Mouse (Mus musculus): Measurements from ENCODE around the gene Fcrl5. TPM values are rescaled to one million over a fixed set of nuclear protein-coding genes. Genes with fewer than 3 reads are reported as not detected.
A peak's percentile ranks its signal among the peaks of the same experiment; 100 is the strongest.

Gene Fcrl5
- total and polyA plus RNA-seq, 2 experiments from 2014 or later, result not detected

DNA sequence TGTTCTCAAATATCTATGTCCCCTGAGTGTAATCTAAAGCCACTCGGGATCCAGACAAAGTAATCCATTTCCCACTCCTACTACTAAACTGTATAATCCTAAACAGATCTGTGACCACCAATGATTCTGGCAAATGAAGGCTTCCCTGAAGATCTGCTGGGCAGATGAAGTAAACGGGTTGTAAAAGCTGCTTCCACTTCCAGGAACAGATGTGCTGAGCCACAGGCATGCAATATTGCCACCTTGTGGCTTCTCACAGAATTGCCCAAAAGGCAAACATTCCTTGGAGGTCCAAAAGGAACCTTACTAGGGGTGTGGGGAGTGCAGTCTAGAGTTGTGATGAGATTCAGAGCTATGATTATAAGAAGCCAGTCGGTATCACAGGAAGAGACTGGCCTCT is 63.5 kb downstream of the Fcrl5 start:
- Histone ChIP-seq H3K4me2 (ENCODE audit: low read depth) (no peak overlapping the region), H3K27me3 (ENCODE audit: insufficient read depth, low read length) (no peaks in the 10 kb centered on the region), H3K27ac (ENCODE audit: low read depth, low read length) (no peak overlapping the region), H3K9me3 (ENCODE audit: low read length) (no peaks in the 10 kb centered on the region), H3K36me3 (ENCODE audit: insufficient read depth) (no peaks in the 10 kb centered on the region), H3K4me3 (ENCODE audit: low read depth, low read length) (no peak overlapping the region), H3K4me1 (ENCODE audit: insufficient read depth) (no peaks in the 10 kb centered on the region), H3K9ac (no peak overlapping the region)
- ATAC-seq (peak; percentile 64), DNase-seq (peak; percentile 88)
- whole genome bisulfite sequencing, result 18% methylated on average over 3 of the region's 3 CpGs
- TF ChIP-seq CTCF (IDR thresholded peaks at IDR 0.05; ENCODE audit: low read depth), result peak; percentile 98

DNA sequence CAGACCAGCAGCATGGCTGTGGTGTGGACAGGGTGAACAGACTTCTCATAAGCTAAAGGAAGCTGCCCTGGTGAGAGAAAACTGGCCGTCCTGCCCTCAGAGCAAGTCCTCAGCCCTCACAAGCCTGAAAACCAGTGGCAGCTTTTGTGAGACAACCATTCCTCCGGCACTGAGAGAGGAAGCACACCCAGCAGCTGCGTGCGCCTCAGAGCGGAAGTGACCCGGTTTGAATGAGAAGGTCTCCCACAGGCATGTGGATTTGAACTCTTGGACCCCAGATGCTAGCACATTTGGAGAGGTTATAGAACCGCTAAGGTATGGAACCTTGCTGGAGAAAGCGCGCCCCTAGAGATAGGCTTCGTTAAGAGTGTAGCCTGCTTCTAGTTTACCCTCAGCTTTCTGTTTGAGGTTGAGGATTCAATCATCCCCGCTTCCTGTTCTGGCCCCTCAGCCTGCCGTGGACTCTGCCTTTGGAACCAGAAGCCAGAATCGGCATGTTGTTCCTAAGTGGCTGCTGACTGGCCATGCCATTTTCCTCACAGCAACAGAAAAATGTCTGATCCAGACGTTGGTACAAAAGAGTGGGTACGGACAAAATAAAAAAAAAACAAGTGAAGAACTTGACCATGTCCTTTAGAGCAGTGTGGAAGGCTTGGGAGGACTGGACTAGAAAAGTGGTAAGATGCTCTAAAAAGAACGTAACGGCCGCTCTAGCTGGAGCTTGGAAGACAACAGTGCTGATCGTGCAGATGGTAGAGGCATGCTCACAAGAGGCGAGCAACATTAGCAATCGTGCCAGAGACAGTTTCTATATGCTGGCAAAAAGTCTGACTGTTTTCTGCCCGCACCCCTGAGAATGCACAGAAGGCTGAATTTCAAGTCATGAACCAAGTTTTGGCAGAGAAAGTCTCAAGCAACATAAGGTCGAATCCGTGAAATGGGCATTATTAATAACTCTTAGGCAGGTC is 64.8 kb downstream of the Fcrl5 start:
- Histone ChIP-seq H3K4me1 (ENCODE audit: insufficient read depth) (no peaks in the 10 kb centered on the region), H3K4me2 (ENCODE audit: low read depth) (no peak overlapping the region), H3K36me3 (ENCODE audit: insufficient read depth) (no peaks in the 10 kb centered on the region), H3K9me3 (ENCODE audit: low read length) (no peaks in the 10 kb centered on the region), H3K27ac (ENCODE audit: low read depth, low read length) (no peak overlapping the region), H3K27me3 (ENCODE audit: insufficient read depth, low read length) (no peaks in the 10 kb centered on the region), H3K4me3 (ENCODE audit: low read depth, low read length) (no peak overlapping the region), H3K9ac (no peak overlapping the region)
- 71% methylated on average over 24 of the region's 24 CpGs for WGBS
- DNase-seq, result no peak
- TF ChIP-seq CTCF (IDR thresholded peaks at IDR 0.05; ENCODE audit: low read depth), result no peak
- ATAC-seq, result no peak

DNA sequence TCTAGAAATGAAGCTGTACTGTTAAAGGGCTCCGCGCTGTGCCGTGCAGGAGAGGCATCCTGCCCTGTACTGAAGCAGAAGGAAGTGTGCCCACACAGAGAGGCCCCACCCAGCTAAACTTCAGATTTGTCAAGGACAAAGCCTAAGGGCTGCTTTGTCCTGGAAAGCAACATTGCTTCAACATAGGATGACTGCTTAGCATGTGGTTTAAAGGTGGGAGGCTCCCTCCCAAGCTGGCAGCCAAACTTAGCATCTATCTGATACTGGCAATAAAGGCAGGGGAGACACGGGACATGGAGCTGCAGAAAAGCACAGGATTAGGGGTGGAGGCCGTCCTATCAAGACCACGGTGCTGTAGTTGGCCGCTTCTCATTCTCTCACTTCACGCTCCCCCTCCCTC is 65.6 kb downstream of the Fcrl5 start:
- 52% methylated on average over 8 of the region's 8 CpGs for WGBS
- Histone ChIP-seq H3K27ac (ENCODE audit: low read depth, low read length) (no peak overlapping the region), H3K4me2 (ENCODE audit: low read depth) (no peak overlapping the region), H3K9me3 (ENCODE audit: low read length) (no peaks in the 10 kb centered on the region), H3K4me1 (ENCODE audit: insufficient read depth) (no peaks in the 10 kb centered on the region), H3K27me3 (ENCODE audit: insufficient read depth, low read length) (no peaks in the 10 kb centered on the region), H3K9ac (no peak overlapping the region), H3K36me3 (ENCODE audit: insufficient read depth) (no peaks in the 10 kb centered on the region), H3K4me3 (ENCODE audit: low read depth, low read length) (no peak overlapping the region)
- DNase-seq, result no peak
- 0 out of 2 replicates have a peak, but pooled peaks have one; percentile 1 for ATAC-seq
- TF ChIP-seq CTCF (IDR thresholded peaks at IDR 0.05; ENCODE audit: low read depth), result no peak

DNA sequence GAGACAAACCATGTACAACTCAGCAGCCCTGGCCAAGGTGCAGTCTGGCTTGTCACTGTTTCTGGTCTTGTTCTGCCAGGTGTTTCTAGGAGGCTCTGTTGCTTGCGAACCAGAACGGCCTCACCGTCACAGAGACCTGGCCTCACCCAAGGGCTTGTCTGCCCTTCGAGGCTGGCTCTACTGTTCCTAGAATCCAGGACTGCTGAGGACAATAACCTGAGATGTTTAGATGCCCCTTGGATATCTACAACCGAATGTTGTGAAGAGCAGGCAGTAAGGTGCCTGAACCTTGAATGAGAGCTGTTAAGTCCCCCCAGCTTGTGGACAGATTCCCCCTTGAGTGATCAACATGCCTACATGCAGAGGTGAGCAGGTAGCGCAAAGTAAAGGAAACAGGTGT is 67.2 kb downstream of the Fcrl5 start:
- no peak overlapping the region for H3K27ac ChIP-seq (ENCODE audit: low read depth, low read length)
- H3K36me3 ChIP-seq (ENCODE audit: insufficient read depth), result no peaks in the 10 kb centered on the region
- TF ChIP-seq CTCF (IDR thresholded peaks at IDR 0.05; ENCODE audit: low read depth), result no peak
- no peaks in the 10 kb centered on the region for H3K4me1 ChIP-seq (ENCODE audit: insufficient read depth)
- H3K9me3 ChIP-seq (ENCODE audit: low read length), result no peaks in the 10 kb centered on the region
- no peak overlapping the region for H3K4me3 ChIP-seq (ENCODE audit: low read depth, low read length)
- H3K27me3 ChIP-seq (ENCODE audit: insufficient read depth, low read length), result no peaks in the 10 kb centered on the region
- no peak overlapping the region for H3K9ac ChIP-seq
- DNase-seq (no peak), ATAC-seq (no peak)
- WGBS, result 94% methylated on average over 6 of the region's 6 CpGs
- H3K4me2 ChIP-seq (ENCODE audit: low read depth), result no peak overlapping the region

DNA sequence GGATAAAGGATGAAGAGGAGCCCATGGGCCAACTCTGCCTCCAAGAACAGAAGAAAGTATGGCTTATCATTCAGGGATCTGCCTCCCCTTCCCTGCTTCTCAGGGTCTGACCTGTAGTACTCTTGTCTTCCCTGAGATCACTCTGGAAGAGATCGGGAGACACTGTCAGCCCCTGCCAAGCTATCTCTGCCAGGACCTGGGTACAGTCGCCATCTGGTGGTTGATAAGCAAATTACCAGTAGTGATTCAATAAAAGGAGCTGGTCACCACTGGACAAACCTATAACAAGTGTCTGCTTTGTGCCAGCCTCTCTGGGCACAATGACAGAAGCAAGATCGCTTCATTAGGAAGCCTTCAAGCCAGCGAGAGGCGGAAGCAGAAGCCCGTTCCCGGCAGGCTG is 68.8 kb downstream of the Fcrl5 start:
- no peak overlapping the region for H3K4me2 ChIP-seq (ENCODE audit: low read depth)
- no peaks in the 10 kb centered on the region for H3K9me3 ChIP-seq (ENCODE audit: low read length)
- no peak overlapping the region for H3K9ac ChIP-seq
- ATAC-seq (peak; percentile 42), DNase-seq (peak; percentile 76)
- H3K27me3 ChIP-seq (ENCODE audit: insufficient read depth, low read length), result no peaks in the 10 kb centered on the region
- H3K27ac ChIP-seq (ENCODE audit: low read depth, low read length), result no peak overlapping the region
- TF ChIP-seq CTCF (IDR thresholded peaks at IDR 0.05; ENCODE audit: low read depth), result peak; percentile 87
- 8% methylated on average over 7 of the region's 7 CpGs for WGBS
- H3K4me1 ChIP-seq (ENCODE audit: insufficient read depth), result no peaks in the 10 kb centered on the region
- H3K36me3 ChIP-seq (ENCODE audit: insufficient read depth), result no peaks in the 10 kb centered on the region
- H3K4me3 ChIP-seq (ENCODE audit: low read depth, low read length), result no peak overlapping the region

DNA sequence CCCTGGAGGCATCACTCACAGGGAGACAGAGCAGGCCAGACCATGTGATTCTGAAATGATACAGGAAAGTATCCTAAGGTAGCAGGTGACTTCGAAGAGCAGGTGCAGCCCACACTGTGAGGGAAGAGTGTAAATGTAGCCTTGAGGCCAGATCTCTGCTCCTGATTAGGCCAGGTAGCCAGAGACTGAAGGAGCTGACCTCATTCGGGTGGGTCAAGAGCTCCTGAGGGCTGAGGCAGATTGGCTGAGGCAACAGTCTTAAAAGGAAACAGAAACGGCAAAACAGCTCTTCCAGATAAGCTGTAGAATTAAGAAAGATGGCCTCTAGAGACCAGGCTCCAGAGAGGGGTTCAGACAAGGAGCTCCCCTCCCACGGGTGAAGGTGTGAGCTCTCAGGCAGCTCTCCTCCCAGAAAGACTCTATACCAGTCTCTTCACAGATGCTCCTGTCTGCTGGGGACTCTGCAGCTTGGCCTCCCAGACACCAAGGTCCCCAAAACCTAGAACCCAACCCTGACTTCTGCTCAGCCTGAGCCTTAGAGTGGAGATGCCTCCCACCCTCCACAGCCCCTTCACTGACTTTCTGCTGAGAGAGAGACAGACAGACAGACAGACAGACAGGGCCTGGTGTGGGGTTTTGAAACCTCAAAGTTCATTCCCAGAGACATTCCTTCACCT is 69.3 kb downstream of the Fcrl5 start:
- 61% methylated on average over 4 of the region's 4 CpGs for WGBS
- DNase-seq, result no peak
- H3K27ac ChIP-seq (ENCODE audit: low read depth, low read length), result no peak overlapping the region
- no peaks in the 10 kb centered on the region for H3K36me3 ChIP-seq (ENCODE audit: insufficient read depth)
- H3K27me3 ChIP-seq (ENCODE audit: insufficient read depth, low read length), result no peaks in the 10 kb centered on the region
- no peak for TF ChIP-seq CTCF (IDR thresholded peaks at IDR 0.05; ENCODE audit: low read depth)
- H3K9me3 ChIP-seq (ENCODE audit: low read length), result no peaks in the 10 kb centered on the region
- no peak overlapping the region for H3K4me3 ChIP-seq (ENCODE audit: low read depth, low read length)
- H3K4me2 ChIP-seq (ENCODE audit: low read depth), result no peak overlapping the region
- ATAC-seq, result no peak
- no peaks in the 10 kb centered on the region for H3K4me1 ChIP-seq (ENCODE audit: insufficient read depth)
- H3K9ac ChIP-seq, result no peak overlapping the region

Data from forebrain, postnatal 0 days (tissue).